Mouse (Mus musculus) macrophage (primary cell): ENCODE measurements around the gene Wnt3. TPM values are rescaled to one million over a fixed set of nuclear protein-coding genes. Genes with fewer than 3 reads are reported as not detected.
"Not testable (repeated sequence)": the region's sequence is repeated elsewhere in the genome, so short reads cannot be mapped to it uniquely, and the experiment has no call there.

Source experiments
- H3K27ac ChIP-seq: fragments of 350-480 bp; formaldehyde crosslinking; 2 replicates; pipeline ENCODE4 v1.9.0; 2021
- H3K36me3 ChIP-seq: fragments of 350-480 bp; formaldehyde crosslinking; 2 replicates; pipeline ENCODE4 v1.9.0; 2021; ENCODE audit errors: inconsistent target
- H3K4me3 ChIP-seq: fragments of 350-480 bp; formaldehyde crosslinking; 2 replicates; pipeline ENCODE4 v1.9.0; 2021; ENCODE audit errors: inconsistent target
- H3K79me2 ChIP-seq: fragments of 350-480 bp; formaldehyde crosslinking; 2 replicates; pipeline ENCODE4 v1.9.0; 2021; ENCODE audit errors: inconsistent target
- WGBS: methylation state at CpG from one replicate; pipeline ENCODE4 v1.1.7; 2026; ENCODE audit warnings: inconsistent platforms; ENCODE audit not compliant: missing documents; 5-methylcytosine and 5-hydroxymethylcytosine counted together
- polyA plus RNA-seq: library from polyadenylated mRNA; stranded (reverse); fragments of 250-400 nt; gene quantifications from 3 replicates; pipeline ENCODE4 v1.2.4, GENCODE M21; 2018; ENCODE audit warnings: inconsistent platforms

The Wnt3 gene
- polyA plus RNA-seq, 1 experiment from 2014 or later: not detected

- Histone ChIP-seq H3K4me3 (no peak overlapping the region), H3K36me3 (no peaks in the 10 kb centered on the region), H3K27ac (no peak overlapping the region), H3K79me2 (no peaks in the 10 kb centered on the region)
- 67% methylated on average over 7 of the region's 7 CpGs for WGBS
Observed at GRCm38 (mm10) chr11:103760101-103760500, 13.8 kb upstream of the Wnt3 start.

GRCm38 (mm10) chr11:103760891-103761290, 13.1 kb upstream of the Wnt3 start:
- H3K36me3 ChIP-seq, H3K4me3 ChIP-seq, H3K27ac ChIP-seq, H3K79me2 ChIP-seq: not testable (repeated sequence)
- 92% methylated on average over 1 of the region's 5 CpGs for WGBS

GRCm38 (mm10) chr11:103763410-103764163, 10.4 kb upstream of the Wnt3 start:
- 34% methylated on average over 10 of the region's 10 CpGs for WGBS

GRCm38 (mm10) chr11:103764601-103765000, 9.3 kb upstream of the Wnt3 start:
- WGBS: 72% methylated on average over 4 of the region's 6 CpGs
- H3K79me2 ChIP-seq: no peaks in the 10 kb centered on the region
- no peak overlapping the region for H3K4me3 ChIP-seq
- no peak overlapping the region for H3K27ac ChIP-seq
- H3K36me3 ChIP-seq: no peaks in the 10 kb centered on the region

More at GRCm38 (mm10) chr11:103763410-103764163, 10.4 kb upstream of the Wnt3 start:
- Histone ChIP-seq H3K79me2 (no peaks in the 10 kb centered on the region), H3K4me3 (no peak overlapping the region), H3K27ac (no peak overlapping the region), H3K36me3 (no peaks in the 10 kb centered on the region)

GRCm38 (mm10) chr11:103765556-103766011, 8.4 kb upstream of the Wnt3 start:
- no peak overlapping the region for H3K4me3 ChIP-seq
- 50% methylated on average over 4 of the region's 6 CpGs for WGBS
- no peak overlapping the region for H3K27ac ChIP-seq
- no peaks in the 10 kb centered on the region for H3K79me2 ChIP-seq
- no peaks in the 10 kb centered on the region for H3K36me3 ChIP-seq

GRCm38 (mm10) chr11:103771160-103771817, 2.7 kb upstream of the Wnt3 start:
- 6% methylated on average over 19 of the region's 19 CpGs for WGBS
- Histone ChIP-seq H3K27ac (no peak overlapping the region), H3K36me3 (no peaks in the 10 kb centered on the region), H3K4me3 (no peak overlapping the region), H3K79me2 (no peaks in the 10 kb centered on the region)

- H3K27ac ChIP-seq: no peak overlapping the region
- whole genome bisulfite sequencing: 4% methylated on average over 21 of the region's 23 CpGs
- no peaks in the 10 kb centered on the region for H3K36me3 ChIP-seq
- no peaks in the 10 kb centered on the region for H3K79me2 ChIP-seq
- no peak overlapping the region for H3K4me3 ChIP-seq
Observed at GRCm38 (mm10) chr11:103772505-103773386, 1.2 kb upstream of the Wnt3 start.

- Histone ChIP-seq H3K27ac (no peak overlapping the region), H3K79me2 (no peaks in the 10 kb centered on the region), H3K4me3 (no peak overlapping the region), H3K36me3 (no peaks in the 10 kb centered on the region)
- 3% methylated on average over 18 of the region's 19 CpGs for WGBS
Observed at GRCm38 (mm10) chr11:103774228-103774530, 229 bp downstream of the Wnt3 start.

- WGBS: 52% methylated on average over 9 of the region's 9 CpGs
- Histone ChIP-seq H3K27ac (no peak overlapping the region), H3K36me3 (no peaks in the 10 kb centered on the region), H3K79me2 (no peaks in the 10 kb centered on the region), H3K4me3 (no peak overlapping the region)
Observed at GRCm38 (mm10) chr11:103780152-103780551, 6.2 kb downstream of the Wnt3 start.

GRCm38 (mm10) chr11:103789951-103790350, 16.0 kb downstream of the Wnt3 start:
- H3K27ac ChIP-seq: no peak overlapping the region
- WGBS: 44% methylated on average over 5 of the region's 5 CpGs
- H3K36me3 ChIP-seq: no peaks in the 10 kb centered on the region
- no peak overlapping the region for H3K4me3 ChIP-seq
- H3K79me2 ChIP-seq: no peaks in the 10 kb centered on the region

- no peaks in the 10 kb centered on the region for H3K79me2 ChIP-seq
- no peak overlapping the region for H3K27ac ChIP-seq
- H3K4me3 ChIP-seq: no peak overlapping the region
- 89% methylated on average over 9 of the region's 9 CpGs for WGBS
- no peaks in the 10 kb centered on the region for H3K36me3 ChIP-seq
Observed at GRCm38 (mm10) chr11:103801128-103801527, 27.2 kb downstream of the Wnt3 start.

GRCm38 (mm10) chr11:103804126-103804525, 30.2 kb downstream of the Wnt3 start:
- WGBS: 91% methylated on average over 11 of the region's 11 CpGs
- Histone ChIP-seq H3K4me3 (no peak overlapping the region), H3K36me3 (no peaks in the 10 kb centered on the region), H3K79me2 (no peaks in the 10 kb centered on the region), H3K27ac (no peak overlapping the region)

GRCm38 (mm10) chr11:103804804-103805203, 30.9 kb downstream of the Wnt3 start:
- Histone ChIP-seq H3K79me2 (no peaks in the 10 kb centered on the region), H3K4me3 (no peak overlapping the region), H3K27ac (no peak overlapping the region), H3K36me3 (no peaks in the 10 kb centered on the region)
- WGBS: 86% methylated on average over 4 of the region's 4 CpGs

- Histone ChIP-seq H3K4me3 (no peak overlapping the region), H3K36me3 (no peaks in the 10 kb centered on the region), H3K27ac (no peak overlapping the region), H3K79me2 (no peaks in the 10 kb centered on the region)
- WGBS: 40% methylated on average over 12 of the region's 12 CpGs
Observed at GRCm38 (mm10) chr11:103807966-103808365, 34.0 kb downstream of the Wnt3 start.
